Mouse (Mus musculus): ENCODE measurements at regions not wholly inside any gene's neighbourhood (a gene's known extent, or its start where the extent isn't known, plus 50 kb on each side); places are given as distances from the start of the nearest gene placed in this dataset.
A peak's percentile ranks its signal among the peaks of the same experiment; 100 is the strongest.

- no peak overlapping the region for H3K27ac ChIP-seq (ENCODE audit: low read length)
- H3K27me3 ChIP-seq (ENCODE audit: control insufficient read depth, insufficient read depth, low read depth, low read length): no peaks in the 10 kb centered on the region
- ATAC-seq (ENCODE audit: low read depth): no peak
- 63% methylated on average over 4 of the region's 4 CpGs for WGBS
- no peak overlapping the region for H3K4me3 ChIP-seq (ENCODE audit: low read length)
- H3K4me1 ChIP-seq (replicated peaks; ENCODE audit: control insufficient read depth, insufficient read depth, low read length): no peaks in the 10 kb centered on the region
- H3K9me3 ChIP-seq (ENCODE audit: control insufficient read depth, low read length): no peaks in the 10 kb centered on the region
- no peaks in the 10 kb centered on the region for H3K36me3 ChIP-seq (ENCODE audit: control insufficient read depth, insufficient read depth, low read length)
- H3K4me2 ChIP-seq (ENCODE audit: low read depth, low read length): no peak overlapping the region
- H3K9ac ChIP-seq (ENCODE audit: low read length): no peak overlapping the region
Observed at GRCm38 (mm10) chr2:159852959-159853358, 481.0 kb downstream of the Gm826 start.

- WGBS: 47% methylated on average over 7 of the region's 7 CpGs
- Histone ChIP-seq H3K4me2 (ENCODE audit: low read depth, low read length) (no peak overlapping the region), H3K27me3 (ENCODE audit: control insufficient read depth, insufficient read depth, low read depth, low read length) (no peaks in the 10 kb centered on the region), H3K36me3 (ENCODE audit: control insufficient read depth, insufficient read depth, low read length) (no peaks in the 10 kb centered on the region), H3K4me1 (replicated peaks; ENCODE audit: control insufficient read depth, insufficient read depth, low read length) (peaks cover 7% of the 10 kb centered on the region), H3K9ac (ENCODE audit: low read length) (no peak overlapping the region), H3K4me3 (ENCODE audit: low read length) (no peak overlapping the region), H3K27ac (ENCODE audit: low read length) (no peak overlapping the region), H3K9me3 (ENCODE audit: control insufficient read depth, low read length) (no peaks in the 10 kb centered on the region)
- ATAC-seq (ENCODE audit: low read depth): peak; percentile 82
Observed at GRCm38 (mm10) chr2:159832488-159833113, 501.4 kb downstream of the Gm826 start.

GRCm38 (mm10) chr2:159826417-159826816 lies 507.5 kb downstream of the Gm826 start:
- no peaks in the 10 kb centered on the region for H3K9me3 ChIP-seq (ENCODE audit: control insufficient read depth, low read length)
- H3K4me3 ChIP-seq (ENCODE audit: low read length): no peak overlapping the region
- no peak overlapping the region for H3K27ac ChIP-seq (ENCODE audit: low read length)
- no peak for ATAC-seq (ENCODE audit: low read depth)
- H3K36me3 ChIP-seq (ENCODE audit: control insufficient read depth, insufficient read depth, low read length): no peaks in the 10 kb centered on the region
- 70% methylated on average over 2 of the region's 2 CpGs for WGBS
- no peaks in the 10 kb centered on the region for H3K27me3 ChIP-seq (ENCODE audit: control insufficient read depth, insufficient read depth, low read depth, low read length)
- H3K4me2 ChIP-seq (ENCODE audit: low read depth, low read length): no peak overlapping the region
- H3K9ac ChIP-seq (ENCODE audit: low read length): no peak overlapping the region
- H3K4me1 ChIP-seq (replicated peaks; ENCODE audit: control insufficient read depth, insufficient read depth, low read length): no peaks in the 10 kb centered on the region

GRCm38 (mm10) chr2:159818556-159818955 lies 515.4 kb downstream of the Gm826 start:
- Histone ChIP-seq H3K4me3 (ENCODE audit: low read length) (no peak overlapping the region), H3K27me3 (ENCODE audit: control insufficient read depth, insufficient read depth, low read depth, low read length) (no peaks in the 10 kb centered on the region), H3K27ac (ENCODE audit: low read length) (no peak overlapping the region), H3K4me2 (ENCODE audit: low read depth, low read length) (no peak overlapping the region), H3K4me1 (replicated peaks; ENCODE audit: control insufficient read depth, insufficient read depth, low read length) (no peaks in the 10 kb centered on the region), H3K36me3 (ENCODE audit: control insufficient read depth, insufficient read depth, low read length) (no peaks in the 10 kb centered on the region), H3K9ac (ENCODE audit: low read length) (no peak overlapping the region), H3K9me3 (ENCODE audit: control insufficient read depth, low read length) (no peaks in the 10 kb centered on the region)
- WGBS: 45% methylated on average over 2 of the region's 2 CpGs
- no peak for ATAC-seq (ENCODE audit: low read depth)

- WGBS: 88% methylated on average over 8 of the region's 8 CpGs
- Histone ChIP-seq H3K4me3 (ENCODE audit: low read length) (no peak overlapping the region), H3K4me2 (ENCODE audit: low read depth, low read length) (no peak overlapping the region), H3K36me3 (ENCODE audit: control insufficient read depth, insufficient read depth, low read length) (no peaks in the 10 kb centered on the region), H3K9ac (ENCODE audit: low read length) (no peak overlapping the region), H3K27ac (ENCODE audit: low read length) (no peak overlapping the region), H3K9me3 (ENCODE audit: control insufficient read depth, low read length) (no peaks in the 10 kb centered on the region), H3K27me3 (ENCODE audit: control insufficient read depth, insufficient read depth, low read depth, low read length) (no peaks in the 10 kb centered on the region), H3K4me1 (replicated peaks; ENCODE audit: control insufficient read depth, insufficient read depth, low read length) (no peaks in the 10 kb centered on the region)
- ATAC-seq (ENCODE audit: low read depth): no peak
Observed at GRCm38 (mm10) chr2:159816344-159816743, 517.6 kb downstream of the Gm826 start.
